Mouse (Mus musculus): ENCODE data around the gene Bcl2a1b.
A peak's percentile ranks its signal among the peaks of the same experiment; 100 is the strongest.
"Not testable (repeated sequence)": the region's sequence is repeated elsewhere in the genome, so short reads cannot be mapped to it uniquely, and the experiment has no call there.

The Bcl2a1b gene

GRCm38 (mm10) chr9:89198969-89199416 is at the start of gene Bcl2a1b, which contains the start of gene Gm29094:
Gene Bcl2a1b (plus strand): TSS chr9:89199209.
Gene Gm29094 (plus strand): TSS chr9:89199379.
- not testable (repeated sequence) for DNase-seq (ENCODE audit: low spot score in 2 of 2)

- not testable (repeated sequence) for DNase-seq (ENCODE audit: low spot score in 2 of 2)
These were observed 26.5 kb upstream of the Bcl2a1b start for GRCm38 (mm10) chr9:89172539-89172938.

GRCm38 (mm10) chr9:89178833-89179232 is 20.2 kb upstream of the Bcl2a1b start:
- DNase-seq (ENCODE audit: low spot score in 2 of 2) = peak; percentile 46 to 71

- DNase-seq (ENCODE audit: low spot score in 2 of 2) = not testable (repeated sequence)
These were observed 19.5 kb upstream of the Bcl2a1b start for GRCm38 (mm10) chr9:89179469-89179868.

- not testable (repeated sequence) for DNase-seq (ENCODE audit: low spot score in 2 of 2)
These were observed 12.0 kb upstream of the Bcl2a1b start for GRCm38 (mm10) chr9:89187006-89187405.

GRCm38 (mm10) chr9:89195483-89195882 is 3.5 kb upstream of the Bcl2a1b start:
- DNase-seq (ENCODE audit: low spot score in 2 of 2) = not testable (repeated sequence)

- not testable (repeated sequence) for DNase-seq (ENCODE audit: low spot score in 2 of 2)
These were observed 1.5 kb upstream of the Bcl2a1b start for GRCm38 (mm10) chr9:89197509-89197908.

- not testable (repeated sequence) for DNase-seq (ENCODE audit: low spot score in 2 of 2)
These were observed 660 bp upstream of the Bcl2a1b start for GRCm38 (mm10) chr9:89198349-89198748.

GRCm38 (mm10) chr9:89202256-89202655 is 3.2 kb downstream of the Bcl2a1b start:
- not testable (repeated sequence) for DNase-seq (ENCODE audit: low spot score in 2 of 2)

GRCm38 (mm10) chr9:89208939-89209338 is 9.9 kb downstream of the Bcl2a1b start:
- DNase-seq (ENCODE audit: low spot score in 2 of 2) = not testable (repeated sequence)

- not testable (repeated sequence) for DNase-seq (ENCODE audit: low spot score in 2 of 2)
These were observed 11.5 kb downstream of the Bcl2a1b start, which contains the start of gene Mthfs for GRCm38 (mm10) chr9:89210353-89211064. Gene Mthfs (plus strand): TSS chr9:89210676.

- peak; percentile 76 to 88 for DNase-seq (ENCODE audit: low spot score in 2 of 2)
These were observed 12.3 kb downstream of the Bcl2a1b start for GRCm38 (mm10) chr9:89211065-89211858.

GRCm38 (mm10) chr9:89212428-89212827 is 13.4 kb downstream of the Bcl2a1b start:
- peak in 1 of 2 experiments; percentile 53 for DNase-seq (ENCODE audit: low spot score in 2 of 2)

GRCm38 (mm10) chr9:89218174-89218573 is 19.2 kb downstream of the Bcl2a1b start:
- not testable (repeated sequence) for DNase-seq (ENCODE audit: low spot score in 2 of 2)

GRCm38 (mm10) chr9:89219668-89220067 is 20.7 kb downstream of the Bcl2a1b start:
- DNase-seq (ENCODE audit: low spot score in 2 of 2) = not testable (repeated sequence)

GRCm38 (mm10) chr9:89220704-89221287 is 21.8 kb downstream of the Bcl2a1b start:
- DNase-seq (ENCODE audit: low spot score in 2 of 2) = not testable (repeated sequence)

- DNase-seq (ENCODE audit: low spot score in 2 of 2) = no peak
These were observed 27.1 kb downstream of the Bcl2a1b start for GRCm38 (mm10) chr9:89226071-89226470.

- DNase-seq (ENCODE audit: low spot score in 2 of 2) = no peak
These were observed 29.1 kb downstream of the Bcl2a1b start for GRCm38 (mm10) chr9:89228122-89228521.

- peak in 1 of 2 experiments; percentile 70 for DNase-seq (ENCODE audit: low spot score in 2 of 2)
These were observed 32.0 kb downstream of the Bcl2a1b start for GRCm38 (mm10) chr9:89230897-89231497.

GRCm38 (mm10) chr9:89237131-89237530 is 38.1 kb downstream of the Bcl2a1b start:
- not testable (repeated sequence) for DNase-seq (ENCODE audit: low spot score in 2 of 2)

- DNase-seq (ENCODE audit: low spot score in 2 of 2) = not testable (repeated sequence)
These were observed 40.0 kb downstream of the Bcl2a1b start for GRCm38 (mm10) chr9:89238976-89239505.
